Mouse (Mus musculus) heart, adult 11 months (tissue): ENCODE data around the gene Tbc1d4.
A peak's percentile ranks its signal among the peaks of the same experiment; 100 is the strongest.

ENCODE experiments used
- DNase-seq: peaks from one replicate; pipeline ENCODE4 v3.0.0; 2022

Gene Tbc1d4

DNA sequence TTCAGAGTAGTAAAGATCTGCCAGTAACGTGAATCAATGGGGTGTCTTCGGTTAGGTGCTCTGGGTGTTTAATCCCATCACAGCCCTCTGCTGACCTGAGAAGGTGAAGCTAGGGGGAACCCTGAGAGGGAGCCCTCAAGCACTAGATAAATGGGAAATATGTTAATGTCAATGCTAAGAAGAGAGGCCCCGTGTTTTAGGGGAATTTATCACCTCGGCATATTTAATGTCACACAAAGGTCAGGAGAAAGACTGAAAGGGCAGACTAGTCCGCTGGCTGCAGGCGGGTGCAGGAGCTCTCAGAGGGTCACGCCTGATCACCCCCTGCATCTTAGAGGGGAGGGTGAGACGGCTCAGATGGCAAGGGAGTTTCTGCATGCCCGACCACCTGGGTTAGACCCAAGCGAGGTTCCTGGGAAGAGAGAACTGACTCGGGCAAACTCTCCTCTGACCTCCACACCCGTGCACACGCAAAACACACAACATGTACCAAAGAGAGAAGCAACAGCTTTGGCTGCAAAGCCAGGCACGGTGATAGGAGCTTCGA lies 120.7 kb downstream of the Tbc1d4 start:
- no peak for DNase-seq

DNA sequence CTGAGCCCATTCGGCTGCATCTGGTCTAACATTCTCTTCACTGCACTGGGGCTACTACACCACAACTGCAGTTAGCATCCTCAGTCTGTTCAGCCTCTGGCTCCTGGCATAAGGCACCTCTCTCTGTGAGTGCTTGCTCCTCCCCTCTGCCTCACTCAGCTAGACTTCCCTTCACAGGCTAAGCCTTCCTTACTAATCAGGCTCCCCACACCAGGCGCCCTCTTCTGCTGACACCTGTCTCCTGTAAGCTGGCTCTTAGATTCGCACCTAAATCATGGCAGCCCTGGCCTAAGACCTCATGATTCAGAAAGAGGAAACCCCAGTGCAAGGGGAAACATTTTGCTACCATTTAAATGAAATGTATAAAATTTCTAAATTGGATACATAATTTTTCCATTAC lies 122.4 kb downstream of the Tbc1d4 start:
- DNase-seq, result no peak

GRCm38 (mm10) chr14:101483230-101483629 lies 125.8 kb downstream of the Tbc1d4 start:
- peak; percentile 95 for DNase-seq

GRCm38 (mm10) chr14:101482270-101482669 lies 126.7 kb downstream of the Tbc1d4 start:
- no peak for DNase-seq

- no peak for DNase-seq
Observed at GRCm38 (mm10) chr14:101481165-101481564, 127.8 kb downstream of the Tbc1d4 start.

GRCm38 (mm10) chr14:101480541-101480940 lies 128.4 kb downstream of the Tbc1d4 start:
- DNase-seq, result no peak

GRCm38 (mm10) chr14:101477827-101478220 lies 131.2 kb downstream of the Tbc1d4 start:
- DNase-seq, result no peak

DNA sequence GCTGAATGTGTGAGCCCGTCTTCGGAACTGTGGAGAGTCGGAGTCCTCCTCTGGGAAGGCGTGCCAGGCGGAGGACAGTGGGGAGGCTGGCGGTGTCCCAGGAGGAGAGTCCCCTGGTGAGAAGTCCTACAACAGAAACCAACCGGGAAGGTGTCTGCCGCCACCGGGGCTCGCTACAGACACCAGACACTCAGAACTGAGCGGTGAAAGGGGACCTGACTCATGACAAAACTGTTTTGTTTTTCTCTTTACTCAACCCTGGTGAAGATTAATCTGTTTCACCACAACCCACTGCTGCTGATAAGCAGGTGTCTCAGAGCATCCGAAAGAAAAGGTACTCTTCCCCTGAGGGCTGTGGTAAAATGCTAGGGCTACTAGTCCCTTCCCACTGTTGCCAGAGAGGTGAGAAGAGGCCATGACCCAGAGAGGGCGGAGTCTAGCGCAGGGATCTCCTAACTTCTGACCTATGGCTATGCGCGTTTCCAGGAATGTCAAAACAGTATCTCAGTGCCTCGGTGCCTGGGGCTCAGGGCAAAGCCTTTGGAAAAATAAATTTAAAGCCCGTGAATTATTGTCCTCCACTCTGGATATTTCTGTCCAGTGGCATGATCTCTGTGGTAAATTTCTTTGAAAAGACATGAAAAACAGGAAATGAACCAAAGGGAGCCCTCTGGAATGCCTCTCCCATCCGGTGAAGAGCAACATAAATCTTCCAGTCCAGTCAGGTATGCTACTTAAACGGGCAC lies 131.7 kb downstream of the Tbc1d4 start:
- DNase-seq, result no peak

- DNase-seq, result no peak
Observed at GRCm38 (mm10) chr14:101469475-101470093, 139.4 kb downstream of the Tbc1d4 start.

DNA sequence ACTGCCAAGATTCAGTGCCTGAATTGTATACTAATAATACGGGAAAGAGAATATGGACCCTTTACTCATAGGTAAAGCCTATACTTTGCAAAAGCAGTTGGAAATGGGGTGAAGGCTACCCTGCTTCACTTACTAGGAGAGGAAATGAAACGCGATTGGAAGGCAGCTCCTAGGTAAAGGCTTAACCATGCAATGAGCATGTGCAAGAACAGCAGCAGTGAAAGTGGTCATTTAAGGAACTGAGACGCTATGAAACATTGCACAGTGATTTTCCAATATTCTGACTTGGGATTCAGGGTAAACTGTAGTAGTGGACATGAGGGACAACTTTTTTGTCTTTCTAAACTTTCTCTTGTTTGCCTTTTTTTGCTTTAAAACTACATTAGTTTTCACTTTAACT lies 140.8 kb downstream of the Tbc1d4 start:
- no peak for DNase-seq

GRCm38 (mm10) chr14:101467532-101467931 lies 141.5 kb downstream of the Tbc1d4 start:
- no peak for DNase-seq

GRCm38 (mm10) chr14:101466521-101466920 lies 142.5 kb downstream of the Tbc1d4 start:
- DNase-seq, result no peak

GRCm38 (mm10) chr14:101465893-101466292 lies 143.1 kb downstream of the Tbc1d4 start:
- no peak for DNase-seq

GRCm38 (mm10) chr14:101460768-101461167 lies 148.2 kb downstream of the Tbc1d4 start:
- DNase-seq, result peak; percentile 88

DNA sequence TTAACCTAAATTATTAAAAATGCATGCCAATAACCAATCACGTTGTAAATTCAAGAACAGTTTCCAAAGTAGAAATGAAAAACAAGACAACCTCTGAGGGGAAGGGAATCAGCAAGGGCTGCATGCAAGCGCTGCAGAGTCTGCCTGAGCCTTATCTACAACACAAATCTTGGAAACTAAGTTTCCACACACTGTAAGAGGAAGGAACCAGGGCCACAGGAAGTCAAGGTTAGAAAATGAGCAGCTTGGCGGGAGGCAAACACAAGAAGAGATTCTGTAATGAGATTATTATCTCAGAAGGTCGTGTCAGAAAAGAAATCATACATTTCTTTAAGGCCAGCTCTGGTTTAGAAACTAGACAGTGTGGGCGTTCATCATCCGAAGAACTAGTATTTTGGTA lies 156.1 kb downstream of the Tbc1d4 start:
- no peak for DNase-seq

DNA sequence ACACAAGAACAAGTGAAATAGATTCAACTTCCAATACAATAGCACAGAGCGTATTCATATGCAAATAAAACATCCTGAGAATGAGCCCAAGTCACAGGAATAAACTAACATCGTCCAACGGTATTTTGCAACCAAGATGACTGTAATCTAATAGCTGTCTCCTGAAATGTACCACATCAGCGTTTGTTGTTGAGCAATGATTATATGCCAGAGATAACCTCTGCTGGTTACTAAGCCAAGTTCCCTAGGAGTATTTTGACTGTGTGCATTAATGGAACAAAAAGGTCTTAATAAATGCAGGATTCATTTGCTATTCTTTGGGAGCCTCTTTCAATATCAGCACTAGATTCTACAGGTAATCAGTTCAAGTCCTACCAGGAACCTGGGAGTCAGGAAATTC lies 161.1 kb downstream of the Tbc1d4 start:
- no peak for DNase-seq

DNA sequence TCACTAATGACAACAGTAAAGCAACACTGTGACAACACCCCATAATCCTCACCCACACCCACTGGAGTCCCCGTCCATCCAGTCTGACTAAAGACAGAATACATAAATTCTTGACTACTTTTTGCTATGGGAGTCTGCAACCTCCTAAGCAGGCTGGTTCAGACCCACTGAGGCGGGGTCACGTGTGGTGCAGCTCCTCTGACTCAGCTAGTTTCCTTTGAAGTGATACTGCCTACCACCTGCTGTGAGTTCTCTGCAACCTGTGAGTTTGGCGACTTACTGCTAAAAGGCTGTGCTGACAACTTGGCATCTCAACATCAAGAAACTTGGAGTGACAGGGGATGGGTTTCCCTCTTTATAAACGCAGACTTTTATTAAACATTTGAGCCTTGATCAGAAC lies 163.8 kb downstream of the Tbc1d4 start:
- no peak for DNase-seq

DNA sequence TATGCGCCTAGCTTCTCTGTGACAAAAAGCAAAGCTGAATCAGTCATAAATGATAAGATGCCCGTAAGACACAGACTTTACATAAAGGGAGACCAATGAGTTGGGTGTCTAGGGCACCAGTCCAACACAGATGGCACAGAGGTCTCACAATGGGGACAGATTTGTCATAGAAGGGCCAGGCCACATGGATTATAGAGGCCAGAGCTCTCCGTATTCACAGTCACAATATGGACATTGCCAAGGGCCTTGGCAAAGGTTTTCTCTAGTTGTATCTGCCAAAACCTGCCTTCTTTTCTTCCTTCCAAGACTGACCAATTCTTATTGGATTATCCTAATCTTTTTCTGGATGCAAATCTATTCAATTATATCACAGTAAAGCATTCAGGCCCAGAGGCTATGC lies 171.1 kb downstream of the Tbc1d4 start:
- DNase-seq, result peak; percentile 56

DNA sequence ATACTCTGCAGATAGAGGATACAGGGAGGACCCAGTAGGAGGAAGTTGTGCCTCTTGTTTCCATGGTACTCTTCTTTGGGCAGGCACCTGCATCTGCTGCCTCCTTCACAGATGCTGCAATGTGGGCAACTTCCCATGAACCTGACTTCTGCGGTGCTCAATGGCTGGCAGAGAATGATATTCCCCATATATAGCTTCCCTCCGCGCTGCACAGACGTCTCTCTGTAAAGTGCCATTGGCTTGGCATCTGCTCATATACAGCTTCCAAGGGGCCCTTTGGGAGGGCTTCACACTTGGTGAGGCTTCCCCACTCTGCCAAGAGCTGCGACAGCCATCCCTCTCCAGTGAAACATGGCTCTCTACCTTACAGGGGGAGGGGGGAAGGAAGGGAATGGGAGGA lies 178.5 kb downstream of the Tbc1d4 start:
- peak; percentile 59 for DNase-seq

DNA sequence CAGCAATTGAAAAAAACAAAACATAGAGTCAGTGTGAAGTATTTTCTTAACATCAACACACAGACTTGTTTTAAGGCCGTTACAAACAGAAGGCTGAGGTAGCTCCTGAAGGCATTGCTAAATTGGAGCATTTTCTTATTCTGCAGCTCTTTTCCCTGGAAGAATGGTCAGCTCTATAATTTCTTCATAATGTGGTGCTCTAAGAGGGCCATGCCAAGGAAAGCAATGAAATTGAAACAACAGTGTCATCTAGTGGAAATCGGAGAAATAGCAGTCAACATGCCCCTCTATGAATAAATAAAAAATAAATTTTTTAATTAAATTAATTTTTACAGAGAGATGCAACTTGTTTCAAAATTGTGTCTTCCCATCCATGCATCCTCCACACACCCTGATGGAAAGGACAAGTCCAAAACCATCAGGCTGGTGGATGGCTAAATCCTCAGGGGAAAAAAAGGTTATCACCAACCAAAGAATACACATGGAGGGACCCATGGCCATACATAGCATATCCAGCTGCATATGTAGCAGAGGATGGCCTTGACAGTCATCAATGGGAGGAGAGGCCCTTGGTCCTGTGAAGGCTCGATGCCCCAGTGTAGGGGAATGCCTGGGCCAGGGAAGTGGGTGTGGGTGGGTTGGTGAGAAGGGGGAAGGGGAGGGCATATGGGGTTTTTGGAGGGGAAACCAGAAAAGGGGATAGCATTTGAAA lies 180.0 kb downstream of the Tbc1d4 start:
- DNase-seq, result peak; percentile 84

- peak; percentile 57 for DNase-seq
Observed at GRCm38 (mm10) chr14:101417679-101418078, 191.3 kb downstream of the Tbc1d4 start.
